Mouse (Mus musculus) cerebellum, adult 11-12 months (tissue): ENCODE results near the gene Rps15.

Experiments
- DNase-seq: peaks from one replicate; pipeline ENCODE4 v3.0.0; 2022

Rps15 gene

GRCm38 (mm10) chr10:80293325-80293724 is 1.1 kb downstream of the Rps15 start:
- peak; percentile 44 for DNase-seq

DNA sequence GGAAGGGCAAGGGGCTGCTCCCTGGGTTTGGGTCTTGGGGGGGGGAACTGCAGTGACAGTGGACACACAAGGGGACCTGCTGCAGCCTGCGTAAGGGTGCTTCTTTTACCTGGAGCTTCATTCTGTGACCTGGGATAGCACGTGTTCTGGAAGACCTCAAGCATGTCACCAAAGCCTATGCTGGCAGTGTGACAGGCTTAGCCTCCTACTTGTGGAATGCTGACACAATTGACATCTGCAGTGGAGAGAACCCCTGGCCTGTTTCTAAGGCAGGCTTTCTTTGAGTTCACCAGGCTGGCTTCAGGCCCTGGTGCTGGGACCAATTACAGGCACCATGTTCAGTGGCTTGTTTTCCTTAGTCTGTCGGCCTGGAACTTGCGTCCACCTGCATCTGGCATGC is 2.1 kb downstream of the Rps15 start:
- DNase-seq = no peak

GRCm38 (mm10) chr10:80294788-80295303 is 2.6 kb downstream of the Rps15 start:
- peak; percentile 70 for DNase-seq

DNA sequence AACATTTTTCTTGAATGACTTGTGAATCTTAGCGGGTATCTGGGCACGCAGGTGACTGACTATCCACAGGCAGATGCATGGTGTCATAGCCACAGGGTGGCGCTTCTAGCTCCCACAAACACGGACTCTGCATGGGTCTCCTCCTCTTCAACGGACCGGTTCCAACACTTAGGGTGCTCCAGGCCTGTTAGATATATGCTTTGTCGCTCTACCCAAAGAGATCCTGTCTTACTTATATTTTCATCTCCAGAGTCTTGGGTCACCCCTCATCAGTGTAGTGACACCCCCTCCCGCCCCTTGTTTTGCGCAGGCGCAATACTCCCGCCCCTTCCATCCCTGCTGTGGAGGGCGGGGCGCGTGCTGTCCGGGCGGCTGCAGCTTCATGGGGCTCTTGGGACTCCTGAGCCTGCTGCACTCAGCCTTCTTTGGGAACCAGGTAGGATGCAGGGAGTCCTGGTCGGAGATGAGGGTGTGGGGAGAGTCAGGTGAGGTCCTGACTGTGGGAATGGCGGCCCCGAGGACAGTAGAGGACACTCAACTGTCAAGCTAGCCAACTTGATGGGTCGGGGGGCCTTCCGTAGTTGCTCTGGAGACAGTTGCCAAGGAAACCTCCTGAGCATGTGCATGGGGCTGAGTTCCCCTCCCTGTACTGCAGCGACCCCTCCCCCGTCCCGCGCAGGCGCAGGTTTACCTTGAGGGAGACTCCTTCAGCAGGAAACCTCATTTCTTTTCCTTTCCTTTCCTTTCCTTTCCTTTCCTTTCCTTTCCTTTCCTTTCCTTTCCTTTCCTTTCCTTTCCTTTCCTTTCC is 3.6 kb downstream of the Rps15 start, which contains the start of gene Apc2:
Gene Apc2, plus strand, starts transcription at position 360 of the 808 bp plus-strand sequence.
- peak; percentile 88 for DNase-seq

DNA sequence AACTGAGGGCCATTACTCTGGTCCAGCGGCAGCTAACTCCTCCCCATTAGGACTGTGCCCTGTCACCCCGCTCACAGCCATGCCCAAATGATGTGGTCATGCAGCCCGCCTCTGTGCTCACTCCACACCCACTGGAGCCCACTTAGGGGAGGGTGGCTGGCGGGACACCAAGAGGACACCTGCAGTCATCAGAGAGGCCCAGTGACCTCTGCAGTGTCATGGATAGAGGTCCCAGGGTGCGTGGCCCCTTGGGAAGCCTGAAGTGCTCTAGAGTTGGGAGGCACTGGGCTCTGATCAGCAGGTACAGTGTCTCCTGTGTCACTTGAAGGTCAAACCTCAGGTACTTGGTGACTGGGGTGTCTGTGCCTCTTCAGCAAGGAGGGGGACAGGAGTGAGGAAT is 4.6 kb downstream of the Rps15 start:
- DNase-seq = peak; percentile 73

GRCm38 (mm10) chr10:80297526-80298133 is 5.4 kb downstream of the Rps15 start:
- peak; percentile 69 for DNase-seq

DNA sequence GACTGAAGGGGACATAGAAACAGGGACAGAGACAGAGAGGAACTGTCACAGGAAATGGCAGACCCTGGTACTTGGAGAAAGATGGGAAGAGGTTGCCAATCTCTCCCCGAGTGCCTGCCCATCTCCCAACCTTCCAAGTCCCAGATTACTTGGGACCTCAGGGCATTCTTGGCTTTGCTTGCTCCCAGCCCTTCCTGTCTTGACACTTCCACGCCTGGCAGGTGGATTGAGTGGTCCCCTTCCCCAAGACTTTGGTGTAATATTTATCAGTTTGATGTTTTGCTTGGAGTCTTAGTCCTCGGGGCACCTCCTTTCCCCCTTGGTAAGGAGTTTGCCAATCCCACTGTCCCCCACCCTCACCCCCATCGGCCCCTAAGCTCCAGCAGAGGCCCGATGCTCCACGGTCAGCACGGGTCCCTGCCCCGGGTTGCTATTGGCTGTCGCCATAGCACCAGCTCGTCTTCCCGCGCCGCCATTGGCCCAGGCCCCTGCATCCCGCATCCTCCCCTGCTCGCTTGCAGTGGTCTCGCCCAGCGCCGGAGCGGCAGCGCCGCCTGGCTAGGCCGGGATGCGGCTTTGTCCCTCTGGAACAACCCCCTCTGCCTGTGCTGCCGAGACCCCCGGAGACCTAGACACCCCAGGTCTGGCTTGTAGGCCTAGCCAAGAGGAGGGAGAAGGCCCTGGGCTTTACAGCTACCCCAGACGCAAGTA is 6.5 kb downstream of the Rps15 start:
- DNase-seq = peak; percentile 94

DNA sequence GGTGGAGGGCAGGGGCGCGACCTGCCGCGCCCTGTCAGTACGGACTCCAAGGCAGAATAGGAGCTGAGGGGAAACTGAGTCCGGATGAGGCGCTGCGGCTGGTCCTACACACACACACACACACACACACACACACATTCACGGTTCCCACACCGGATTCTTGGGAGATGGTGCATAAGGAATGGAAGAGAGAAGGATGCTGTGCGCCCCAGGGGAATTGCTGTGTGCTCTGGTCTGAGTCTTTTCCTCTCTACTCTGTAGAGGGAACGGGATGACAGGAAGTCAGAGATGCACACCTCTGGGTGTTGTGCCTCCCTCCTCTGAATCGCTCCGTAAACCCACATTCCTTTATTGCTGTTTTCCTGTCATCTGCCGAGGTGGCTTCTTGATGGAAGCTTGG is 7.0 kb downstream of the Rps15 start:
- no peak for DNase-seq

GRCm38 (mm10) chr10:80299824-80300223 is 7.6 kb downstream of the Rps15 start:
- DNase-seq = peak; percentile 52

GRCm38 (mm10) chr10:80300672-80301181 is 8.5 kb downstream of the Rps15 start:
- DNase-seq = peak; percentile 62

DNA sequence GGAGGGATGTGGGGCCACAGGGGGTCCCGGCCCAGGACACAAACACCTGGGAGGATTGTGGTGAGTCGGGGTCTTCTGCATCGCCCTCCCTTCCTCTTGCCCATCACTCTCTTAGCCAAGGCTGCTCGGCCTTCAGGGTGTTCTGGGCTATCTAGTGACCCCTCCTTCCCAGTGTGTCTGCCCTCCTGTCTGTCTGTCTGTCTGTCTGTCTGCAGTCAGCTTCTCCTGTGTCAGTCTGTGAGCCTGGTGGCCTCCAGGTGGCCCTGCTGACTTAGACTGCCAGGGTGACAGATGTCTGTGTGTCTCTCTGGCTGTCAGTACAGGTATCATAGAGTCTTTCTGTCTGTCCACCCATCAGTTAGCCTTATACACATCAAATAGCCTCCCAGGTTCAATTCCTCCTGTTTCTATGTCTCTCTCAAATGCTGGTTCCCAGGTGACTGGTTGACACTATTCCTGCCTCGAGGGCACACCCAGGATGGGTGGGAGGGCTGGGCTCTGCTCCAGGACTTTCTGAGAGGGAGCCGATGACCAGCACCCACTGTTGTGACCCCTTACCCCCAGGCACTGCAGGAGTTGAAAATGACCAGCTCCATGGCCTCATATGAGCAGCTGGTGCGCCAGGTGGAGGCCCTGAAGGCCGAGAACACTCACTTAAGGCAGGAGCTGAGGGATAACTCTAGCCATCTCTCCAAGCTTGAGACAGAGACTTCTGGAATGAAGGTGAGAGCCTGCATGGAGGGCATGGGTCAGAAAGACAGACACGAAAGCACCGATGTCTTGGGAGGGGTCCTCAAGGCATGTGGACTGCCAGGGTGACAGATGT is 9.2 kb downstream of the Rps15 start:
- DNase-seq = peak; percentile 67

GRCm38 (mm10) chr10:80302082-80302355 is 9.8 kb downstream of the Rps15 start:
- DNase-seq = no peak

GRCm38 (mm10) chr10:80302471-80302881 is 10.2 kb downstream of the Rps15 start:
- DNase-seq = peak; percentile 81

GRCm38 (mm10) chr10:80304458-80304857 is 12.2 kb downstream of the Rps15 start:
- DNase-seq = no peak

GRCm38 (mm10) chr10:80304862-80305261 is 12.6 kb downstream of the Rps15 start:
- DNase-seq = no peak

GRCm38 (mm10) chr10:80311560-80311959 is 19.3 kb downstream of the Rps15 start:
- DNase-seq = peak; percentile 56

- peak; percentile 65 for DNase-seq
Measured at GRCm38 (mm10) chr10:80312586-80313504, 20.6 kb downstream of the Rps15 start.

DNA sequence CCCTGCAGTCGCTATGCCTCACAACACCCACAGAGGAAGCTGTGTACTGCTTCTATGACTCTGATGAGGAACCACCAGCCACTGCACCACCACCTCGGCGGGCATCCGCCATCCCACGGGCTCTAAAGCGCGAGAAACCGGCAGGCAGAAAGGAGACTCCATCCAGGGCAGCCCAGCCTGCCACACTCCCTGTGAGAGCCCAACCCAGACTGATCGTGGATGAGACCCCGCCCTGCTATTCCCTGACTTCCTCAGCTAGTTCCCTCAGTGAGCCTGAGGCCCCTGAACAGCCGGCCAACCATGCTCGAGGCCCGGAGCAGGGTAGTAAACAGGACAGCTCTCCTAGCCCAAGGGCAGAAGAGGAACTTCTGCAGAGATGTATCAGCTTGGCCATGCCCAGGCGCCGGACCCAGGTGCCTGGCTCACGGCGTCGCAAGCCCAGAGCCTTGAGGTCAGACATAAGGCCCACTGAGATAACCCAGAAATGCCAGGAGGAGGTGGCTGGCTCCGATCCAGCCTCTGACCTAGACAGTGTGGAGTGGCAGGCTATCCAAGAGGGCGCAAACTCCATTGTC is 21.5 kb downstream of the Rps15 start:
- peak; percentile 76 for DNase-seq

DNA sequence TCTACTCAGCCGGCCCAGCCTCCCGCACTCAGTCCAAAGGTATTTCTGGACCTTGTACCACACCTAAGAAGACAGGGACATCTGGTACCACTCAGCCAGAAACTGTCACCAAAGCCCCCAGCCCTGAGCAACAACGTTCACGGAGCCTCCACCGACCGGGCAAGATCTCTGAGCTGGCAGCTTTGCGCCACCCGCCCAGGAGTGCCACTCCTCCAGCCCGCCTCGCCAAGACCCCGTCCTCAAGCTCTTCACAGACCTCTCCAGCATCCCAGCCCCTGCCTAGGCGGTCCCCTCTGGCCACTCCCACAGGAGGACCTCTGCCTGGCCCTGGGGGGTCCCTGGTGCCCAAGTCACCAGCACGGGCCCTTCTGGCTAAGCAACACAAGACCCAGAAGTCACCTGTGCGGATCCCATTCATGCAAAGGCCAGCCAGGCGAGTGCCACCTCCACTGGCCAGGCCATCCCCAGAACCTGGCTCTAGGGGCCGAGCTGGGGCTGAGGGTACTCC is 22.3 kb downstream of the Rps15 start:
- peak; percentile 59 for DNase-seq

DNA sequence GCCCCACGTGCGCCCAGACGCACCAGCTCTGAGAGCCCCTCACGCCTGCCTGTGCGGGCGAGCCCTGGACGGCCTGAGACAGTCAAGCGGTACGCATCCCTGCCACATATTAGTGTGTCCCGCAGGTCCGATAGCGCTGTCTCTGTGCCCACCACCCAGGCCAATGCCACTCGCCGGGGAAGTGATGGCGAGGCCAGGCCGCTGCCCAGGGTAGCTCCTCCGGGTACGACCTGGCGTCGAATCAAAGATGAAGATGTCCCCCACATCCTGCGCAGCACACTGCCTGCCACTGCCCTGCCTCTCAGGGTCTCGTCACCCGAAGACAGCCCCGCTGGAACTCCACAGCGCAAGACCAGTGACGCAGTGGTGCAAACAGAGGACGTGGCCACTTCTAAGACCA is 23.1 kb downstream of the Rps15 start:
- peak; percentile 52 for DNase-seq

GRCm38 (mm10) chr10:80316359-80316781 is 24.1 kb downstream of the Rps15 start:
- DNase-seq = no peak
